Mouse (Mus musculus) liver, embryonic 14.5 days (tissue): ENCODE results near the gene Hist1h2af.

ENCODE experiments used
- CTCF ChIP-seq: IDR thresholded peaks from 2 replicates; pipeline ENCODE4 v1.5.1; 2016; ENCODE audit warnings: antibody characterized with exemption, low read depth, control low read depth
- EP300 ChIP-seq: IDR thresholded peaks from 2 replicates; pipeline ENCODE4 v1.6.1; 2016; ENCODE audit warnings: antibody characterized with exemption, low read depth

- TF ChIP-seq CTCF (peak; percentile 94), EP300 (no peak)
Measured at GRCm38 (mm10) chr13:23524654-23525053, 9.1 kb upstream of the Hist1h2af start.
